Mouse (Mus musculus) fat pad, adult 2 months (tissue): Measurements from ENCODE around the gene Lin54.
A peak's percentile ranks its signal among the peaks of the same experiment; 100 is the strongest.
"Not testable (repeated sequence)": the region's sequence is repeated elsewhere in the genome, so short reads cannot be mapped to it uniquely, and the experiment has no call there.

Experiments used
- DNase-seq: peaks from one replicate; pipeline ENCODE4 v3.0.0-alpha.2; 2011; ENCODE audit warnings: low read depth, low spot score; ENCODE audit errors: extremely low read depth

Gene Lin54

GRCm38 (mm10) chr5:100489340-100489739 is 11.1 kb downstream of the Lin54 start:
- DNase-seq: no peak

GRCm38 (mm10) chr5:100488231-100488630 is 12.2 kb downstream of the Lin54 start:
- DNase-seq: no peak

GRCm38 (mm10) chr5:100487120-100487519 is 13.3 kb downstream of the Lin54 start:
- DNase-seq: no peak

- DNase-seq: no peak
Measured at GRCm38 (mm10) chr5:100483569-100483968, 16.9 kb downstream of the Lin54 start.

GRCm38 (mm10) chr5:100477604-100478003 is 22.8 kb downstream of the Lin54 start:
- no peak for DNase-seq

GRCm38 (mm10) chr5:100476328-100476727 is 24.1 kb downstream of the Lin54 start:
- no peak for DNase-seq

GRCm38 (mm10) chr5:100467336-100467735 is 33.1 kb downstream of the Lin54 start:
- DNase-seq: no peak

- no peak for DNase-seq
Measured at GRCm38 (mm10) chr5:100466624-100467023, 33.8 kb downstream of the Lin54 start.

- DNase-seq: no peak
Measured at GRCm38 (mm10) chr5:100462374-100462773, 38.1 kb downstream of the Lin54 start.

- no peak for DNase-seq
Measured at GRCm38 (mm10) chr5:100461526-100461925, 38.9 kb downstream of the Lin54 start.

GRCm38 (mm10) chr5:100459468-100459867 is 41.0 kb downstream of the Lin54 start:
- no peak for DNase-seq

- DNase-seq: no peak
Measured at GRCm38 (mm10) chr5:100451871-100452270, 48.6 kb downstream of the Lin54 start.

GRCm38 (mm10) chr5:100438796-100439195 is 61.6 kb downstream of the Lin54 start:
- no peak for DNase-seq

- DNase-seq: no peak
Measured at GRCm38 (mm10) chr5:100437917-100438316, 62.5 kb downstream of the Lin54 start.

- DNase-seq: no peak
Measured at GRCm38 (mm10) chr5:100437086-100437485, 63.4 kb downstream of the Lin54 start.

GRCm38 (mm10) chr5:100430966-100431365 is 69.5 kb downstream of the Lin54 start:
- no peak for DNase-seq

- no peak for DNase-seq
Measured at GRCm38 (mm10) chr5:100430076-100430390, 70.4 kb downstream of the Lin54 start.

- DNase-seq: peak; percentile 95
Measured at GRCm38 (mm10) chr5:100429344-100430075, 70.9 kb downstream of the Lin54 start.

GRCm38 (mm10) chr5:100428734-100429343 is 71.6 kb downstream of the Lin54 start:
- DNase-seq: no peak

GRCm38 (mm10) chr5:100428031-100428733 is 72.3 kb downstream of the Lin54 start:
- no peak for DNase-seq

- DNase-seq: no peak
Measured at GRCm38 (mm10) chr5:100427276-100427675, 73.2 kb downstream of the Lin54 start.

GRCm38 (mm10) chr5:100425823-100426222 is 74.6 kb downstream of the Lin54 start:
- not testable (repeated sequence) for DNase-seq
